Mouse (Mus musculus): ENCODE data around the gene Fkbp10. TPM values are rescaled to one million over a fixed set of nuclear protein-coding genes. Genes with fewer than 3 reads are reported as not detected.

Gene Fkbp10
- total RNA-seq, 2 experiments from 2014 or later, result 65.3 to 68.6 TPM

DNA sequence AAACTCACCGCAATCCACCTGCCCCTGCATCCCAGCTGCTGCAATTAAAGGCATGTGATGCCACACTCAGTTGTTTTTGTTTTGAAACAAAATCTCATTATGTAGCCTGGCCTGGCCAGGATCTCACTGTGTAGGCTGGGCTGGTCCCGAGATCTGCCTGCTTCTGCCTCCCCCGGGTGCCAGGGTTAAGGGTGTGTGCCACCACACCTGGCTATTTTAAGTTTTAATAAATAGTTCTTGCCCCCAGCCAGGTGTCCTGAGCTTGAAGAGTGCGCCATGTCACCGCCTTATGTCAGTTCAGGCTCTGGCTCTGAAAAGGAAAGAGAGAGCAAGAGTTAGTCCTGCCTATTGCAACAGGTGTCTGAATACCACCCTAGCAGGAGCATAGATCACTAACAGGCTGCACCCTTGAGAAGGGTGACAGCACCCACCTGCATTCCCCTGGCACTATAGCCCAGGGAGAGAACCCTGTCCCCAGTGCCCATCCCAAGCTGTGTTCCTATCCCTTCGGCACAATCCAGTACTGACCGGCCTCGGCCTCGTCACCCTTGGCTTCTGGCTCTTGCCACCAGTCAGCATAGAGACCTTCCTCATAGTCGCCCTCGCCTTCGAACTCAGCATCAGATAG, 6.5 kb upstream of the Fkbp10 start:
- DNase-seq (ENCODE audit: low spot score in 2 of 2), result no peak

DNA sequence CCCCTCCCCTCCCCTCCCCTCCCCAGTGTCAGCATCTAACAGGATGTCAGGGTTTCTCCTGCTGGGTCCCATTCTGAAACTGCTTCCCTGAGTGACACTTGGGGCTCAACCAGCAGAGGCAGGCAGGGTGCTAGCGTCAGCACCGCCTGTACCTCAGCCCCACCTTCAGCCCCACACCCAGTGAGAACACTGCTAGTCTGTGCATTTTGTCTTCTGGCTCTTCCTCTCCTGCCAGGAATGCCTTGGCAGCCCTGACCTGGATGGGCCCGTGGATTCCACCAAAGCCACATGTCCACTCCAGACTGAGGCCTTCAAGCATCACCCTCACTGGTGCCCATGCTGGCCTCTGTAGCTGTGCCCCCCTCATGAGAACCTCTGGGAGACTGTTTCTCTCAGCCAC, 5.8 kb upstream of the Fkbp10 start:
- DNase-seq (ENCODE audit: low spot score in 2 of 2), result no peak

DNA sequence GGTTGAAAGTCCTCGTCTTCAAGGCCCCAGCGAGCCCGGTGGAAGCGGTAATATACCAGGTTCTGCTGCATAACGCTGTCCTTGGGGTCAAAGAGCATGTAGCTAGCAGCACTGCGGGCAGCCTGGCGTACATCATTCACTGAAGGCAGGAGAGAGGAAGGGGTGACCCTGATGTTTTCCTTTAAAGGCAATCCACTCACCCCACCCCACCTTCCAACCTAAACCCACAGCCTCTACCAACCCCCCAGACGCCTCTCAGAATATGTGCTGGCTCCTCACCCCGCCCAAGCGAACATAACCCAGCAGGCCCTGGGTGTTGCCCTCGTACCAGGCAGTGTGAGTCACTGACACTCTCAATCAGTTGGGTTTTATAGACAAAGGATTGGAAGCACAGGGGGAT, 3.8 kb upstream of the Fkbp10 start:
- no peak for DNase-seq (ENCODE audit: low spot score in 2 of 2)

DNA sequence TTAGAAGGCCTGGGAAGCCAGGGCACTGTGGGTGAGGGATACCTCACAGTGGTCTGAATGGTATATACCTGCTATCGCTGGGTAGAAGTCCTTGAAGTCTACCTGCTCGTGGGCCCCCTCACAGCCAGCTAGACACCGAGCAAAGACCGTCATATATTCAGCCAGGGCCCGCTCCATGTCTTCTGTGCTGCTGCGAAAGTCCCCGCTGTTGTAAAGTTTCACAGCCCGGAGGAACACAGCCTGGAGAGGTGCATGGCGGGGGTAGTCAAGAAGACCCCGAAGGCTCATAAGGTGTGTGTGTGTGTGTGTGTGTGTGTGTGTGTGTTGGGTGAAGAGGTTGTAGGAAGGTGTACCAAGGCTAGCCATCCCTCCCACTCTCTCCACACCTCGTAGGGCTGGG, 2.0 kb upstream of the Fkbp10 start:
- DNase-seq (ENCODE audit: low spot score in 2 of 2), result no peak

DNA sequence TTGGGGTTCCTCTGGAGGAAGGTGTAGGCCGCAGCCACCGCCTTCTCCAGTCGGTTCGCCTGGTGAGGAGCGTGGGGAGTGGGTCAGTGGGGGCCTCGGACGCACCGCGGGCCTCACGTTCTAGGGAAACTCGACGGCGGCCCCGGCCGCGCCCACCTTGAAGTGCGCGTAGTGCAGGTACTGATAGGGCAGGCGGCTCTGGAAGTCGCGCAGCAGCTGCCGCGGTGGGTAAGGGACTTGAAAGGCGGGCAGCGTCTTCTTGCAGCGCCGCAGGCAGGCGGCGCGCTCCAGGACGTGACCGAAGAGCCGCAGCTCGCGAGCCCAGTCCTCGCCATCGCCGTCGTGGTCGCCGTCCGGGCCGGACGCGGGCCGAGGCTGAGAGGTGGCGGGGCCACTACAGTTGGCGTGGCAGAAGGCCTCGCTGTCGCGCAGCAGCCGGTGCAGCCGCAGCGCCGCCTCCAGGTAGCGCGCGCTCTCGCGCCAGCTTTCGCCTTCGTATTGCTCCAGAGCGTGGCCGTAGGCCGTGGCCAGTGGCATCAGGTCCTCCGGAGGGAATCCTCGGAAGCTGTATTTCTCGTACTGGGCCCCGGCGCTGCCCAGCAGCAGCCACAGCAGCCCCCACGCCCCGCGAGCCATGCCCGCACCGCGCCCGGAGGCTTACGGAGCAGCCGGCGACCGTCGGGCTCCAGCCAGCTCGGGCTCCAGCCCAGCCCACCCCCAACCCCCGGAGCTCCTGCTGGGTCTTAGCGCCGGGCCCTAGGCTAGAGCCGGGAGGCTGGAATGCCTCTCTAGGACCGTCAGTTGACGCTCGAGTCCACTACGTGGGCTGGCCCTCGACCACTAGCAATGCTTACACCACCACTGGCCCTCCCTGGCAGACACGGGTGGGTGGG, 1.2 kb upstream of the Fkbp10 start, which contains the start of gene P3h4:
P3h4 (minus strand) TSS at position 816 of the 893 bp plus-strand sequence.
- DNase-seq (ENCODE audit: low spot score in 2 of 2), result peak; percentile 68 to 69

DNA sequence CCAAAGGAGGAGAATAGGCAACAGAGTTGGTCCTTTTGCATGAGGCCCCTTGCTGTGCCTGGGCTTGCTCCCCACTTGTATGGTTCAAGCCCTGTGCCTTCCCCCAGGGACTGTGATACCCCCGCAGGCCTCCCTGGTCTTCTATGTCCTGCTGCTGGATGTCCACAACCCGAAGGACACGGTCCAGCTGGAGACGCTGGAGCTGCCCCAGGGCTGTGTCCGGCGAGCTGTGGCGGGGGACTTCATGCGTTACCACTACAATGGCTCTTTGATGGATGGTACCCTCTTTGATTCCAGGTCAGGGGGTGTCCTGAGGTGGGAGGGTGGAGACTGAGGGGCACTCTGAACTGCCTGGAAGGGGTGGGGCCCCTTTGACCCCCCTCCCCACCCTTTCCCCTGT, 6.0 kb downstream of the Fkbp10 start:
- no peak for DNase-seq (ENCODE audit: low spot score in 2 of 2)

DNA sequence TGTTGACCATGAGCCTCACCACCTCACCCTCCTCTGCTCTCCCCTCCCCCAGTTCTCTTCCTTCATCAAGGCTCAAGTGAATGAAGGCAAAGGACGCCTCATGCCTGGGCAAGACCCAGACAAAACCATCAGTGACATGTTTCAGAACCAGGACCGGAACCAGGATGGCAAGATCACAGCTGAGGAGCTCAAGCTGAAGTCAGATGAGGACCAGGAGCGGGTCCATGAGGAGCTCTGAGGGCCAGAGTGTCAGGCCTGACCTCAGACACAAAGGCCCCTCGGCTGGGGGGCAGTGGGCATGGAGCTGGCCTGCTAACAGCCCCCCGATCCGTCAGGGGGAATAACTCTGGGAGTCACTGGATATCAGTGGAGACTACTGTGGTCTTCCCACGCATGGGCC, 8.3 kb downstream of the Fkbp10 start:
- DNase-seq (ENCODE audit: low spot score in 2 of 2), result no peak

DNA sequence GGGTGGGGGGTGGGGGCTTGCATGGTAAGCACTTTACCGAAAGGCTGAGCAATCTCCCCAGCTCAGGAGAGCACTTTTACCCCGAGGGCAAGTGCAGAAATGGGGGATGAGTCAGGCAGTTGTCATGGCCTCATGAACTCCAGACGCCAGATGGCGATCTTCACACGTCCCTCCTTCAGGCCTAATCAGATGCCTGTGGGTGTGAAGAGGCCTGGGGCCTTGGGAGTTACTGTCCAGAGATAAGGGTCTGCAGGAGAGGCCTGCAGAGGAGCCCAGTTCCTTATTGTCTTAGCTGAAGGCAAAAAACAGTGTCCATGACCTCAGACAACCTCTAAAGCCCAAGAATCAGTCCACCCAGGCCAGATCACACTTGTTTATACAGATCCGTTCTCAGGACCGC, 10.4 kb downstream of the Fkbp10 start:
- DNase-seq (ENCODE audit: low spot score in 2 of 2), result peak in 1 of 2 experiments; percentile 65

DNA sequence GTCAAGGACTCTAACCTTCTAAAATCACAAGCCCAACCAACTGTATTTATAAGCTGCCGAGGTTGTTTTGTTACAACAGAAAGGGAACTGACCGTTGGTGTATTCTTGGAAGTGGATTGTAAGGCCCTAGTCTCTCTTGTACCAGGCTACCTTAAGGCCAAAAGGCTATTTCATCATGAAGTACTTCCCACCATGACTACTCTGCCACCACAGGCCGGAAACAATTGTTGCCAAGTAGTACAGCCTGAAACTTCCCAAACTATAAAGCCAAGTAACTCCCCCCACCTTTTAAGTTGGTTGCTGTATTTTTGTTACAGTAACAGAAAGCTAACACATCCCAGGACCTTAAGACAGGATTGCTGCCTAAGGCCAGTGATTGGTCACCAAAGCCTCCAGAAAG, 11.3 kb downstream of the Fkbp10 start:
- no peak for DNase-seq (ENCODE audit: low spot score in 2 of 2)

DNA sequence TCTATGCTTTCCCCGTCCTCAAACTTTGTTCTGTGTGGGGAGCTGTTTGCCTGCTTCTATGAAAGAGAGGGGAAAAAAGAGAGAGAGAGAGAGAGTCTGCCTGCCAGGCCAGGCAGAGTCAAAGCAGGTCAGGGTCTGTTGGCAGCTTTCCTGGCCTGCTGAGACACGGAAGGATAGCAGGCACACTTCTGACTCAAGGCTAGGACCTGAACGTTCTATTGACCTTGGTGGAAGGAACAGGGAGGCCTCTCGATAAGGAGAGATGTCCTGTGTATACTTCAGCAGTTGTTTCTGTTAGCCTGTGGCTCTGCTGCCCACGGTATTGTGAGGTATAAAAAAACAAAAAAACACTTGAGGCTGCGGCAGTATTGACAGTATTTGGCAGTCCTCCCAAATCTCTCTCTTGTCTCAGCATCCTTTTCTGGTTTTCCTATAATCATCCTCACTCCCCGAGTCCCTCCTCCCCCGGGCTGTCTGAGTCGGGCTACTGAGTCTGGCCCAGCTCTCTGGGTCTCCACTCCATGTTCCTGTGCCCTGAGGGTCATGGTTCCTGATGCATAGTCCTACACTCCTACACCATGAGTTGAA, 13.2 kb downstream of the Fkbp10 start:
- DNase-seq (ENCODE audit: low spot score in 2 of 2), result peak in 1 of 2 experiments; percentile 44

DNA sequence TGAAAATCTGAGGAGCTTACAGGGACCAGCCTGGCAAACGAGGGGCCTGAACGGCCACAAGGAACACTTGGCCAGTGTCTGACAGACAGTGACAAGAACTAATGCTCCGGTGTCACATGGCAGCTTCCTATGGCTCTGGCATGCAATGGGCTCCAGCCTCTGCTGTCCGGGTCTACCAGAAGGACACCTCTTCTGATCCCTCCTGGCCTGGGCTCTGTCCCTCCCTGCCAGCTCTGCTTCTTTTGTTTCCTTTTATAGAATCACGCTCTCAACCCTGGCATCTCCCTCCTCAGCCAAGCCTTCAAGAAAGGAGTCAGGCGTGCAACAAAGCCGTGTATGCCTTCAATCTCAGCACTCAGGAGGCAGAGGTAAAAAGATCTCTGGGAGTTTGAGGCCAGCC, 14.6 kb downstream of the Fkbp10 start:
- DNase-seq (ENCODE audit: low spot score in 2 of 2), result no peak

DNA sequence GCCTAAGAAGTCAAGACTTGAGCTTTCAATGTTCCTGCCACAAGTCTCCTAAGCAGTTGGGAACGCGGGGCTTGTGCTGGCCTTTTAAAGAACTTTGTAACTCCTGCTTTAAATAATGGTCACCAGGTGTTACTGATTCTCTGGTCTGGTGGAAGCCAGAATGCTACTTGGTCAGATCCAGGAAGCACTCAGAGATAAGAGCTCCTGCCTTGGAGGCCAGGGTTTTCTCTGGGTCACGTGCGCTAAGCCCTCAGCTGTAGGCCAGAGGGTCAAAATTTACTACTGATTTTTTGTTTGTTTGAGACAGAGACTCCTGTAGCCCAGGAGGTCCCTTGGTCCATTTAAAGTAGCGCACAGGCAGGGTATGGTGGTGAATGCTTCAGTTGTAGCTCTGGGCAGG, 16.5 kb downstream of the Fkbp10 start:
- no peak for DNase-seq (ENCODE audit: low spot score in 2 of 2)

DNA sequence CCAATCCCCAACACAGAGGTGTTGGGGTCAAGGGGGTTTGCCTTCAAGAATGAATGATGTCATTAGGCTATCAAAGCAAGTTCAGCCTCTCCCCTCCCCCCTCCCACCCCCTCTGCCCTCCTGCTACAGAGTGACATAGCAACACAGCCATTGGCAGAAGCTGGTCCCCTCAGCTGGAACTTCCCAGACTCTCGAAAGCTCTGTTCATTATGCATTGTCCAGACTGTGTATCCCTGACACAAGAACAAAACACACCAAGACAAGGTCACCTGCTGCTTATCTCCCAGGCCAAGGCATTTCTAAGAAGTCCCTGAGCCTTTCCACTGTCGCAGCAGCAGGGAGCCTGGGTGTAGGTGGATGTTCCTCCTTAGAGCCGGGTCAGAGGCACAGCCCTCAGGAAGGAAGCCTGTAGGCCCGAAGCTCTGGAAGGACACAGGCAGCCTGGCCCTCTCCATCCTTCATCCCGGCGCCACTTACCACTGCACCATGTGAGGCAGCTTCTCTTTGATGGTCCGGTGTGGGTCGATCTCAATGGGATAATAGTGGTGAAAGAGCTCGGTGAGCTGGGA, 20.3 kb downstream of the Fkbp10 start:
- no peak for DNase-seq (ENCODE audit: low spot score in 2 of 2)

DNA sequence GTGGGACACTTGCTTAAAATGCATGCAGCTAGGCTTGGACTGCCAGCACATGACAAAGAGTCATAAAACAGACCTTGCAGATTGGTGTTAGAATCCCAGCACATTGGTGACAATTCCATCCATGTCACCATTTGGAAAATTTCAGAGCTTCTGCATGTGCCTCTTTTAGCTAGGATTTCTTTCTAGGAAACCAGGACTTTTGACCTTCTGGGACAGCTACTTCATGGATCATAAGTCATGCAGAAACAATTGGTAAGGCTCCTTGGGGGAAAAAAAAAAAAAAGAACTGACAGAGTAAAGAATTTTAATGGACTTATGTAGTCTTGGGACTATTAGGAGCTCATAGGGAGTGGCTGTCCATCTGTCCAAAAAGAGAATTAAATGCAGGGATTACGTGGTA, 22.4 kb downstream of the Fkbp10 start:
- DNase-seq (ENCODE audit: low spot score in 2 of 2), result no peak

DNA sequence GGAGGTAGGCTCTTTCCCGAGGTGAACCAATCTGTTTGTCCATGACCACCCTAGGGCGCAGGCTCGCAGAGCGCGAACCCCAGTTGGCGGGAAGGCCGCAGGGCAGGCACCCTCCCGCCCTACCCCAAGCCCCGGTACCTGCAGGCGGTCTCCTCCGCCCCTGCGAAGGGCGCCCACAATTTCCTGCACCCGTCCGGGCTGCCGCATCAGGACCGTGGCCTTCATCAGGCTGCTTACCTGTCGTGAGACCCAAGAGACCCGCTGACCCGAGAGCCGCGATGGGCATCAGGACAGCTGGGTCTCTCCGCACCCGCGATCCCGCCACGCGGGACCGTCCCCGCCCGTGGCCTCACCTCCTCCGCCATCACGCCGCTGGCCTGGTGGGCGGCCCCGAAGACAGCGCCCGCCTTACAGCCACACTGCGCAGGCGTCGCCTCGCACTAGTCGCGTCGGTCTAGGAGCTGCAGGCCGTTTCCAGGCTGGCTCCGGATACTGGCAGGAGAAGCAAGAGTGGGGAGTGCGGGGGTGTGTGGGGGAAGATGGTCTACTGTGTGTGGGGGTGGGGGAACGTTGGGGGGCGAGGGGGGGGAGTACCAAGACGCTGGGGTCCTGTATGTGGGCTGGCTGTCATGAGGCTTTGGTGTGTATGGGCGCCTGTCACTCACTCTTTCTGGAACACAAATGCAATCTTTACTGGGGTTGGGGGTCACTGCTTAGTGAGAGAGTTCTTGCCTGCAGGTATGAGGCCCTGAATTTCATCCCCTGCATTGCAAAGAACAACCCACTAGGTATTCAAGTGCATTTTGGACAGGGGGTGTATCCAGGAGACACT, 25.4 kb downstream of the Fkbp10 start:
- DNase-seq (ENCODE audit: low spot score in 2 of 2), result peak; percentile 69 to 78

DNA sequence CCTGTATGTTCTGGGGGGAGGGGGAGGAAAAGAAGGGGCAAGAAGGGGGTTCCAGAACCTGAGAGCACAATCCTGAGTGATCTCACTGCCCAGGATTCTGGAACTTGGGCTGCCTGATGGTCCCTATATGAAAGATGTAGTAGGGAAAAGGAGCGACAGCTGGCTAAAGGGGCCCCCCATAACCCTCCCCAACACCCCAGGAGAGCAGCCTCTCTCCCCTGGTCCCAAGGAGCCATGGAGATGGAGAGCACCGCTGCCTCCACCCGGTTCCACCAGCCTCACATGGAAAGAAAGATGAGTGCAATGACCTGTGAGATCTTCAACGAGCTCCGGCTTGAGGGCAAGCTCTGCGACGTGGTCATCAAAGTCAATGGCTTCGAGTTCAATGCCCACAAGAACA, 26.3 kb downstream of the Fkbp10 start, which contains the start of the genes Nt5c3b and Klhl10:
Nt5c3b (minus strand) TSS at position 12 of the 400 bp plus-strand sequence.
Klhl10 (plus strand) TSS at position 121 of the 400 bp plus-strand sequence.
- DNase-seq (ENCODE audit: low spot score in 2 of 2), result no peak

DNA sequence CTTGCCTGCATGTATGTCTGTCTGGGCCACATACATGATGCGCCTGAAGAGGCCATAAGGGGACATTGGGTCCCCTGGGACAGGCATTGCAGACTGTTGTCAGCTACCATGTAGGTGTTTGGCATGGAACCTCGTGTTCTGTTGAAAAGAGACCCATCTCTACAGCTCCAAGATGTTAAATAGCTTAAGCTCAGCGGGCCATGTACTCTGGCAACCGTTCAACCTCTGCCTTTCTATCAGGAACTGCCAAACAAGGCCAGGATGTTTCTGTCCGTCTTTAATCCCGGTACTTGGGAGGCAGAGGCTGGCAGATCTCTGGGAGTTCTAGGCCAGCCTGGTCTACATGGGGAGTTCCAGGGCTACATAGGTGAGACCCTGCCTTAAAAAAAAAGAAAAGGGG, 27.1 kb downstream of the Fkbp10 start:
- DNase-seq (ENCODE audit: low spot score in 2 of 2), result no peak

DNA sequence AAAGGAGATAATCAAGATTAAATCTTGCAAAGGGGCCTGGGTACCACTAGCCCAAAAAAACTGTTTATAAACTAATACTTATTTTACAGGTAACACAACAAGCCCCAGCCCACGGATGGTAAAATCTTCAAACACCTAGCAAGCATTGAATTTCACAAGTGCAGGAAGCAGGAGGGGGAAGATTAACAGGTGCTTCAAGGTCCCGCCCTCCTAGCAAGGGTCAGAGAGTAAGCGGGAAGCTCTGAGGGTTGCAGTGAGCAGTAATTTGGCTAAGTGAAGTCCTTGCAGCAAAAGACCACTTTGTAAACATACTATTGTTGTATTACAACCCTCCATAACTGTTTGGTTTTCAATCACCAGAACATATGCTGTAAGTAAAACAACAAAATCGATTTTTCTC, 41.8 kb downstream of the Fkbp10 start:
- no peak for DNase-seq (ENCODE audit: low spot score in 2 of 2)

DNA sequence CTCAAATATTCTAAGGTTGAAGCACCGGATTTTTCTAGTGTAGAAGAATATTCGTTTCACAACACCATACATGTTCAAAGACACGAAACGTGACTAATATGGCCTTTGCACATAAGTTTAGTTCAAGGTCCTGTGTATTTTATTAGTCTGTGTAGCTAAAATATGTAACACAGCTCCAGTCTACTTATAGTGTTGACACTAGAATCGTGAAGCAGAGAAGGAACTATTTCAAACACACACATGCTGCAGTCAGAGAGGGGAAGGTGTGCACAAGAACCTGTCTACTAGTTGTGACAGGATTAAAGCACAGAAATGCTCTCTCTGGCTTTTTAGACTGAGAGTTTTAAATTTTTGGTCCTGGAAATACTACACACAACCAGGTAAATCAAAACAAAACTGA, 42.2 kb downstream of the Fkbp10 start:
- no peak for DNase-seq (ENCODE audit: low spot score in 2 of 2)

DNA sequence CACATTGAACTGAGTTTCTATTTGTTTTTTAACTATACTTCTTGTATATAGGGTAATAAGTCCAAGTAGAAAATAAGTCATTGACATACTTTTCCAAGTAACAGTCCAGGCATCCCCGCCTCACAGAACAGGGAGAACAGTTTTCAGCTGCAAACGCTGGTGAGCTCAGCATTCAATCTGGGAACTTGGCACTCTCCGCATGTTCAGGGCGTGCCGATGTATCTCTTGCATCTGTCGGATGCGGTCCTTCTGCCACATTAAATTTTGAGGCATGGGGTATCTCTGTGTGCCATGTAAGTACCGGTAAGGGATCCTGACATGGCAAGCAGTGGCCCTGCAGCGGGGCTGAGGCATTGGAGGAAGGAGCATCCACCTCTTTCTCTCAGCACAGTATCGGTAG, 47.2 kb downstream of the Fkbp10 start:
- no peak for DNase-seq (ENCODE audit: low spot score in 2 of 2)

All from adrenal gland, postnatal 4 days (tissue).